Mouse (Mus musculus) heart, adult 18-20 months (tissue): ENCODE data around the gene Mrps27. TPM values are rescaled to one million over a fixed set of nuclear protein-coding genes. Genes with fewer than 3 reads are reported as not detected.

ENCODE experiments used
- total RNA-seq, 2 experiments: library from RNA; stranded (reverse); gene quantifications; 2 replicates each; pipeline ENCODE4 v1.2.3; 2021

The Mrps27 gene
- total RNA-seq, 2 experiments from 2014 or later: 49.5 to 50.0 TPM

Other genes starting within 250 kb of the Mrps27 start
- 10 to 100 TPM; 14.1 to 14.9 TPM for gene Zfp366, start 160.0 kb upstream of the Mrps27 start, total RNA-seq
- gene Ptcd2, start 81 bp upstream of the Mrps27 start, total RNA-seq: 10 to 100 TPM; 55.4 to 60.7 TPM
- gene Map1b, start 171.8 kb downstream of the Mrps27 start, total RNA-seq: 10 to 100 TPM in 1 of 2 experiments, 1 to 10 TPM in 1; 9.9 to 10.8 TPM